Mouse (Mus musculus) Muller cell, postnatal 12 days (primary cell): ENCODE data around the gene Plagl2.

ENCODE experiments used
- DNase-seq: peaks from one replicate; pipeline ENCODE4 v3.0.0-alpha.2; 2015; ENCODE audit errors: inconsistent ontology term

Plagl2 gene

DNA sequence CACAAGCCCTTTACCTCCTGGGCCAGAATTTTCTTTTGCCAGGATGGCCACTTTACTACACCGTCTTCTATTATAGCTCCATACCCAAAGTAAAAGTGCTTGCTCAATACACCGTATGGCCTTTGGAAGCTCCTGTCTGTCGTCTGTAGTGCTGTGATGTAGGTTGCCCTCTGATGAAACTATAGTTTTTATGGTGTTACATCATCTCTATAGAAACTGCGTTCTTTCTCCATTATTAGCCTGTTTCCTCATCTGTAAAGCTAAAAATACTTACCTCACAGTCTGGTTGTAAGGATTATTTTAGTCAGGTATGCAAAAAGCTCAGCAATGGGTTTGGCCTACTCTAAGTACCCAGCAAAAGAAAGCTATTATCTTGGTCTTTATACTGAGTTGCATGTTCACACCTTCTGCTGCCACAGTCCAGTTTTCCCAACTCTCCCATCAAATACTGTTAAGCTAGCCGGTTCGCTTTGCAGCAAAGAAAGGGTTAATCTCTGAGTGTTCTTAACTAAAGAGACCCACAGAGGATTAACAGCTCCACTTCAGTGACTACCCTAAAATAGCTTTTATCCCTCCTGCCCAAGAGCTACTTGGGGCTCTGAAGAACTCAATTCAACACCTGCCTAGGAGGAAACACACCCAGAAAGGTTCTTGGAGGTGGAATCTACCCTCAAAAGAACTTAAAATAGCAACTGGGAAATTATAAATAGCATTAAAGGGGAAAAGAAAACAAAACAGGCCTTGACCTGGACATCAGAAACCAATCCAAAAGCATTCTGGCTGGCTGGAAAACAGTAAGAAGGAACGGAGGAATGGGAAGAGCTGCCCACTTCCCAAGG, 2.0 kb downstream of the Plagl2 start:
- DNase-seq: no peak

DNA sequence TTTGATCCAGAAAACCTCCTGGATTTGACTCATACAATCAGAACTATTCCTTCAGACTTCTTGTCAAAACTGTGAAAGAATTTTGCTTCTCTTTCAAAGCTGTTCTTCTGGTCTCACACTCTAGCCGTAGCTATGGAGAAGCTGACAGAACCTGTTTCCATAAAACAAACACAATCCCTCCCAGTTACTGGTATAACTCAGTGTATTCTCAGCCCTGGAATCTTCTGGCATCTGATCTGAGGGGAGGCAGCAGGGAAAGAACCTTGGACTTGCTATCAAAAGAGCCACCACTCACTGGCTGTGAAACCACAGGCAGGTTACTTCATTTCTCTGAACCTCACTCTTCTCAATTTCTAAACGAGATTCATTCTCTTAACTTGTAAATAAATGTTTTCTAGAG, 2.8 kb downstream of the Plagl2 start:
- no peak for DNase-seq

DNA sequence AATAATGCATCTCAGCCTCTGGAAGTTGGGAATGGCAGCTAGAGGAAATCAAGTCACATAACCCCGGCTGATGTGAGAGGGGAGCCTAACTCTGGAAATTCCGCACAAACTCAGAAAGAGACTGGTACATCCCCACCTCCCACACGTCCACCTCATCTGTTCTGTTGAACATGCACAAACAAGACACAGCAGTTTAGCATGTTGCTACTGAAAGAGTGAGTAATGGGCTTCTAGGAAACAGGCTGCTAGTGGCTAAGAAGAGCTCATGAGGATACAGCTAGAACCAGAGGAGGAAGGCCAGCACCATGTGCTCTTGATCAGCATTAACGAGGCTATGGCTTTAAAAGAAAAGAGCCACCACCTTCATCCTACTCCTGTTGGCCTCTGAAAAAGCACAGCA, 3.3 kb downstream of the Plagl2 start:
- DNase-seq: no peak

DNA sequence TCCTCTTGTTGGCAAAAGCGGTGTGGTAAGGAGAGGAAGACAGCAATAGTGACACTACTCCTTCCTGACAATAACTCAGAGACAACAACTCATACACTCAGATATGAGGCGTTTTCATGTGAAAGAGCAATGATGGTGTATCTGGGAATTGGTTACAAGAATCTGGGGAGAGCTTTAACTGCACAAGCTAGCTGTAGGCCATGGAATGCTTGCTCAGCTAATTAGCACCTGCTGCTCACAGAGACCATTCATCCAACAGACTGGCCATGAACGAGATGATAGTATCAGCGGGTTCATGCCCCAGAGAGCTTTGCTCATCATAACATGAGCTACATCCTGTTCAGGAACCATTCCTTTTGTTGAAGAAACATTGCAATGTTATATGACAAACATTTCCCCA, 4.0 kb downstream of the Plagl2 start:
- DNase-seq: peak; percentile 35

GRCm38 (mm10) chr2:153228523-153228922, 12.7 kb downstream of the Plagl2 start:
- no peak for DNase-seq

DNA sequence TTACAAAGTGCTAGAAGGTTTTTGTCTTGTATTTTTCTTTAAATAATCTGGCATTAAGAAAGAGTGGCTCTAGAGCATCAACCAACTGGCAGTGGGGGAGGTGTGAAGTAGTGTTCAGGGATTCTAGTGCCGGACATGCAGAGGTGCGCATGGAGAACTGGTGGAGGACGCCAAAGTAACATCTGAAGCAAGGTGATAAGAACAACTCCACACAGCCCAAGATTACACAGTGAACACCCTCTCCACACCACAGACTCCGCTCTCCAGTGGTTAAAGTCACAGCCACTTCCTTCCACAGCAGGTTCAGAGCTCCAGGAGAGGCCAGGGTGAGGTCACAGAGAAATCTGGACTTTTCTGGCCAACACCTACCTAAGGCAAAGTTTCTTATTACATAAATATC, 13.3 kb downstream of the Plagl2 start:
- no peak for DNase-seq

GRCm38 (mm10) chr2:153225595-153225953, 15.7 kb downstream of the Plagl2 start:
- no peak for DNase-seq

GRCm38 (mm10) chr2:153224946-153225594, 16.2 kb downstream of the Plagl2 start, which contains the start of gene Tspyl3:
Tspyl3 (minus strand) TSS chr2:153225441.
- DNase-seq: peak; percentile 43

- DNase-seq: no peak
Observed at GRCm38 (mm10) chr2:153222566-153222965, 18.7 kb downstream of the Plagl2 start.

DNA sequence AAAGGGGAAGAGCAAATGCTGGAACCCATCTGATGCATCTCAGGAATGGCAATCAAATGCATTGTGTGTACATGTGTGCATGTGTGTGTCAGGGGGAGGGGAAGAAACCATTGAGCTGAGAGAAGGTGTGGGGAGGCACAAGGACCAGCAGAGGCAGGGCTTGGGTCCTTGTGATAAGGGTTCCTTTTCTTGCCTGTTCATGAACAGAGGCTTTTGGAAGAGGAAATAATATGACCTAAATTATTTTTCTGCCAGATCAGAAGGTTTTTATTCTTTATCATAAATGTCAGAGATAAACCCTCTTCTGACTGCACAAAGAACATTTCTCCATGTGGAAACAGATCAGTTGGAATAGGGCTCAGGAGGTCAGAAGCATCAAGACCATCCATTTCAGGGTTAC, 19.1 kb downstream of the Plagl2 start:
- DNase-seq: no peak

DNA sequence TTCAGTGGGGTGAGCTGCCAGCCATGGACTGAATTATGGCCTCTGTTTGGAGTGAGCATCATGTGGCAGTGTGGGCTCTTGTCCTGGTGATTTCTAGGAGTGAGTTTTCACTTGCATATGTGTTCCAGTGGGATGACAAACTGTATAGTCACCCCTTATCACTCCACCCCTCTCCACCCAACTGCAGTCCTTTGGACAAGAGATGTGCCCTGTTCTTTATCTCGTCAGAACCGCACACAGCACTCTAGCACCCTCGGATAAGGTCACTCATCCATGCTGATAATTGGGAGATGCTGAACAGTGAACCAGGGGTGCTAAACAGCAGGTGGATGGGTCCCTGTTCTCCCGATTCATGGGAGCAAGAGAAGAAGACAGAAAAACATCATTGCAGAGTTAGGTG, 19.6 kb downstream of the Plagl2 start:
- DNase-seq: no peak

DNA sequence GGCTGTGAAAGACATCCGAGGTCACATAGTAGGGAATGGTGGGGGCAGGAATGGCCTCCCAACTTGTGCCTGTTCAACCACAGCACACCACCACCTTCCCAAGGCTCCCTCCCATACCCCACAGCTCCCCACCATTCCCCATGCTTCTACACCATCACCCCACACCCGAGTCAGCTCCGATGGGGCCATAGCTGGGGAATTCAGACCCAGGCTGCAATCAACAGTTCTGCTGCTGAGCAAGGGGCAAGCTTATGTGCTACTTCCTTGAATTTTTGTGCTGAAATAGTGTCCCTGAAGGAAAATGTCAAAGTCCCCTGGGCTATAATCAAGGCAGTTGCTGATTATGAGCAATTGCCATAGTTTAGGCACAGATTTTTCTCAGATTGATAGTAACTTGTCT, 22.7 kb downstream of the Plagl2 start:
- DNase-seq: no peak

- no peak for DNase-seq
Observed at GRCm38 (mm10) chr2:153217826-153218340, 23.3 kb downstream of the Plagl2 start.

GRCm38 (mm10) chr2:153215421-153215820, 25.8 kb downstream of the Plagl2 start:
- DNase-seq: no peak

DNA sequence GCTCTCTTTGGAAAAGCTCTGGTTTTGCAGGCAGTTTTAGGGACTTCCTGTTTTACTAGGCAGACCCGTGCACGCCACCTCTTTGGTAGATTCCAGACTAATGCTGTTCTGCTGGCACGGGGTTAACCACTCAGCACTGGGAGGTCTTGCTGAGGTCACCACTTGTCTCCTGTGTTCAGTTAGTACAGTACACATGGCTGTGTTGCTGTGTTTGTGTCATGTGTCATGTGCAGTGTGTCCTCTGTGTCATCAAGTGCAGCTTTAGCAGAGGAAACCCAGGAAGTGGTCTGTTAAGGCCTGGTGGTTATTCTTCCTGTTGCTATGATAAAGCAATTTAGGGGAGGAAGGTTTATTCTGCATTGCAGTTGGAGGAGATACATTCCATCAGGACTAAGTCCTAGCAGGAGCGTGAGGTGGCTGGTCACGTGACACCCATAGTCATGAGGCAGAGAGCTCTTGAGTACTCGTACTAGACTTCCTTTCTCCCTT, 26.4 kb downstream of the Plagl2 start:
- DNase-seq: no peak

DNA sequence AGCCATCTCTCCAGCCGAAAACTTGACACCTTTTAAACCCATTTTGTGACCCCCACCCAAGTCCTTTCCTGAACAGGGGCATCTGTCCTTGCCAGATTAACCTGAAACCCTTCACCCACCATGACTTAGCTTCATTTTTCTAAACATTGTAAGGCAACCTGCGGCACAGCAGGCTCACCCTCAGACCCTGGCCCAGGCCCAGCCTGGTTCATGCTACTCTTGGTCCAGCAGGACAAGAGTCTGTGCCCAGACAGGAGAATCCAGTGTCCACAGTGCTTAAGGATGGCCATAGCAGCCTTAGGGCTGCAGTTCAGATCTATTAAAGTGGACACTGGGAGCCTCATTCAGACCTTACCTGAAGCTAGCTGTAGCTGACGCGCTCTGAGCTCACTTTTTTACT, 27.9 kb downstream of the Plagl2 start:
- no peak for DNase-seq

DNA sequence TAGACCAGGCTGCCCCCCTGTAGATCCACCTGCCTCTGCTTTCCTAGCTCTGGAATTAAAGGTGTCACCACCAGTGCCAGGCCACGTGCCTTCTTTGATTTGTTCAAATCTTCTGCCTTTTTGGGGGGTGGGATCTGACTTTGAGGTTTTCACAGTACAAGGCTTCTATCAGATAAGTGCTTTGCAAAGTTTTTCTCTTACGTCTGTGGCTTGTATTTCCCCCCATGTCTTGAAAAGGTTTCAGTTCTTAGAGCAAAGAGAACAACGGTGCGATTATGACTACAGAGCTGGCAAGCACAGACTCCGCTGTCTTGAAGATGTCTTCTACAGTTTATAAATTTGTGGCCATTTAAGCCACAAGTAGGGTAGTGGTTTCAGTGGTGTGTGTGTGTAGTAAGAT, 29.8 kb downstream of the Plagl2 start:
- DNase-seq: no peak

- no peak for DNase-seq
Observed at GRCm38 (mm10) chr2:153209286-153209685, 31.9 kb downstream of the Plagl2 start.

DNA sequence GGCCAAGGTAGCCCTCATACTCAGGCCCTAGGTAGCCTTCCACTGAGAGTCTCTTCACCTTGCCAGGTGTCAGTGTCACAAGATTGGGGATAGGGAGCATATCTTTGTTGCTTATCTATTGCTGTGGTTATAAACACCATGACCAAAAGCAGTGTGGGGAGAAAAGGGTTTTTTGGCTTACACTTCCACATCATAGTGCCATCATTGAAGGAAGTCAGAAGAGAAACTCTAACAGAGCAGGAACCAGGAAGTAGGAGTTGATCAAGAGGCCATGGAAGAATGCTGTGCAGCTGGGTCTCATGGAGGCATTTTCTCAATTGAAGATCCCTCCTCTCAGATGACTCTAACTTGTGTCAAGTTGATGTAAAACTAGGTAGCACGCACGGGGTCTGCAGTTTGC, 33.1 kb downstream of the Plagl2 start:
- DNase-seq: no peak

DNA sequence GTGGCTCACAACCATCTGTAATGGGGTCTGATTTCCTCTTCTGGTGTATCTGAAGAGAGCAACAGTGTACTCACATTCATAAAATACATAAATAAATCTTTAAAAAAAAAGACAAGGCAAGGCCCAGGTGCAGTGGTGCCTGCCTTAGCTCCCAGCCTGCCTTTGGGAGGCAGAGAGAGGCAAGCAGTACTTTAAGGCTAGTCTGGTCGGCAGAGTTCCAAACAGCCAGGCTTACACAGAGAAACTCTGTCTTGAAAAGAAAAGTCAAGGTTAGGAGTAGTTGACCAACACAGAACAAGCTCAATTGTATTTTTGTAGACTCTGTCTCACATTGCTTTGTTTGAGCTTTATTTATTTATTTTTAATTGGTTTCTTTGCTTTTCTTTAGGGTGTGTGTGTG, 38.5 kb downstream of the Plagl2 start:
- no peak for DNase-seq

- no peak for DNase-seq
Observed at GRCm38 (mm10) chr2:153199114-153199513, 42.1 kb downstream of the Plagl2 start.

DNA sequence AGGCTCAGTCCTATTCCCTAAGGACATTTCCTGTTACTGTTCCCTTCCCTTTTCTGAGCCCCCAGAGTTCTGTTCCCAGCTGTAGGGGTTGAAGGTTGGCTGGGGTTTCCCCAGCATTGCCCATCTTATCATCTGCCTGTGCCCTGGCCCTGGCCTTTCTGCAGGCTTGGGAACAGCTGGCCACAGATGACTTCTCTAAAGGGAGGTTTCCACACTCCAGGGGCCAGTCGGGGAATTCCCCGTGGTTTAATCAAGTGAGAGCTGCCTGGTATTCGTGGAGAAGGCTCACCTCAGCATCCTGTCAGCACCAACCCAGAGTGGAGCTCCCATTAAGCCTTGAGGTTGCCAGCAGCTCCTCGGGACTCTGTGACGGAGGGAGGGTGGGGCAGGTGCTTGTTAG, 42.7 kb downstream of the Plagl2 start:
- DNase-seq: no peak

DNA sequence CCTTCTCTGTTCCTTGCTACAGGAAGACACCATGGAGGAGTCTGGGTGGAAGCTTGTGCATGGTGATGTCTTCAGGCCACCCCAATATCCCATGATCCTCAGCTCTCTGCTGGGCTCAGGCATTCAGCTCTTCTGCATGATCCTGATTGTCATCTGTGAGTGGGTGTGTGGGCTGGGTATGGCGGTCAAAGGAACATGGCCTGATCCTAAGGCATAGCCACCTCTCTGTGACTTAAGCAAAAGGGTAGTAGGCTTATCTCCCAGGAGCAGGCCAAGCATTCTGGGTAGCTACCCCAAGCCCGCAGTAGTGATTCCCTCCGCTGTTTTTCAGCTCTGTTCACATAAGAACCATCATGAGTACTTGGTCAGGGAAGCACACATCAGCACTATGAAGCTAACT, 47.0 kb downstream of the Plagl2 start:
- DNase-seq: no peak
